Mouse (Mus musculus) lung, adult 2 months (tissue): Measurements from ENCODE around the gene Slc39a8.

Source experiments
- CTCF ChIP-seq: fragments of 200-500 bp; IDR thresholded peaks from 2 replicates; pipeline ENCODE4 v1.5.1; 2011; ENCODE audit warnings: mild to moderate bottlenecking, low read length, control low read depth; ENCODE audit not compliant: insufficient read depth
- POLR2A ChIP-seq: fragments of 200-500 bp; IDR thresholded peaks from 2 replicates; pipeline ENCODE4 v1.6.1; 2011; ENCODE audit warnings: low read depth, mild to moderate bottlenecking, control low read depth, low read length, borderline replicate concordance; ENCODE audit errors: extremely low read depth

DNA sequence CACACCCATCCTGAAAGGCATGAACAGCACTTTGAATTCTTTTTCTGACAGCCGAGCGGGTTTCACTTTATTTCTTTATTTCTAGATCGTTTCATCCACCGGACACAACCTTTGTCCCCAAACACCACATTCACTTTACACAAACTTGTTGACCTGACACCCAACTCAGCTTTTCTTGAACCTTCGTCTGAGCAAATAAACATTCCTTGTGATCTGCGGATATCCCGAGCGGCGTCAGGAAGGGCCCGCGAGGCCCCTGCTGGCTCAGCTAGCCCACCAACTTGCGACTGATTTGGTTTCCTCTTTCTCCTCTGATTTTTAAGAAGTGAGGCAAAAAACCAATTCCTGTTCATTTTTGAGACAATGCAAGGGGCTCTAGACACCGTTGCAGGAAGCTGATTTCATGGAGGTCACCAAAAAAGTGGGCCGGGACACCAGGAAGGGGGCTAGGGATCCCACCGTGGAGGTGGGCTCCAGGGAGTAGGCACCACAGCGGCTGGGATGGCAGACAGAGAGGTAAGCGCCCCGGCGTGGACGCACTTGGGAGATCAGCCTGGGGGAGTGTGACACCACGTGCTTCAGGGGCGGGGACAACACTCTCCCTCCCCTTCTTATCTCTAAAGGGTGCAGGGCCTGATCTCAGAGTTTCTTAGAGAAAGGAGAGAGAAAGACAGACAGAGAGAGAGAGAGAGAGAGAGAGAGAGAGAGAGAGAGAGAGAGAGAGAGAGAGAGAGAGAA, at the start of gene Slc39a8:
- TF ChIP-seq POLR2A (peak; percentile 52; the same call in 1 of the 2 replicates), CTCF (peak; percentile 31)
